Mouse (Mus musculus) inflammation-experienced regulatory T-cells, adult 6 months (primary cell): Measurements from ENCODE around the gene Tbc1d22b. TPM values are rescaled to one million over a fixed set of nuclear protein-coding genes. Genes with fewer than 3 reads are reported as not detected.

Experiments used
- polyA plus RNA-seq, 3 experiments: library from polyadenylated mRNA; unstranded; fragments of 100-300 nt; shearing (Covaris generic); gene quantifications; one replicate each; pipeline ENCODE4 v1.2.1; 2017

Tbc1d22b gene
- polyA plus RNA-seq, 3 experiments from 2014 or later, result 9.0 to 11.5 (median 11.4) TPM

Other genes with a start within 250 kb of the Tbc1d22b start
- gene Pi16, start 232.1 kb upstream of the Tbc1d22b start, polyA plus RNA-seq, result under 1 TPM; 0.30 to 0.57 (median 0.53) TPM
- gene Mtch1, start 201.9 kb upstream of the Tbc1d22b start, polyA plus RNA-seq, result 10 to 100 TPM; 13.4 to 15.9 (median 13.4) TPM
- gene Fgd2, start 188.9 kb upstream of the Tbc1d22b start, polyA plus RNA-seq, result 1 to 10 TPM in 2 of 3 experiments, not detected in 1; 1.5 to 3.3 TPM
- 100 to 1,000 TPM; 255 to 344 (median 288) TPM for gene Pim1, start 59.0 kb upstream of the Tbc1d22b start, polyA plus RNA-seq
- gene Gm17657, start 147 bp upstream of the Tbc1d22b start, polyA plus RNA-seq, result under 1 TPM in 2 of 3 experiments, not detected in 1; 0.23 to 0.39 TPM
- 1 to 10 TPM in 2 of 3 experiments, not detected in 1; 1.1 to 1.3 TPM for gene Tmem217, start 2.6 kb downstream of the Tbc1d22b start, polyA plus RNA-seq
- gene Rnf8, start 65.0 kb downstream of the Tbc1d22b start, polyA plus RNA-seq, result 10 to 100 TPM; 24.6 to 27.5 (median 24.9) TPM
- gene Gm28043, start 65.1 kb downstream of the Tbc1d22b start, polyA plus RNA-seq, result 1 to 10 TPM; 3.7 to 4.4 (median 4.1) TPM
- gene Cmtr1, start 110.8 kb downstream of the Tbc1d22b start, polyA plus RNA-seq, result 100 to 1,000 TPM in 1 of 3 experiments, 10 to 100 TPM in 2; 83.4 to 107 (median 98.4) TPM
- 10 to 100 TPM in 1 of 3 experiments, 1 to 10 TPM in 2; 5.5 to 12.3 (median 8.5) TPM for gene Ccdc167, start 167.3 kb downstream of the Tbc1d22b start, polyA plus RNA-seq